Mouse (Mus musculus): Measurements from ENCODE around the gene Stxbp2. TPM values are rescaled to one million over a fixed set of nuclear protein-coding genes. Genes with fewer than 3 reads are reported as not detected.

Gene Stxbp2
- polyA plus RNA-seq, 1 experiment from 2014 or later, result 52.2 TPM

GRCm38 (mm10) chr8:3603439-3603838 is 27.3 kb upstream of the Stxbp2 start:
- H3K4me2 ChIP-seq, result no peak overlapping the region
- H3K27me3 ChIP-seq, result no peaks in the 10 kb centered on the region
- no peak overlapping the region for H3K9ac ChIP-seq
- 70% methylated on average over 13 of the region's 13 CpGs for WGBS (ENCODE audit: insufficient replicate concordance)
- H3K4me1 ChIP-seq (replicated peaks), result peaks cover 10% of the 10 kb centered on the region; the same call in 1 of the 2 replicates
- DNase-seq, result no peak
- H3K27ac ChIP-seq, result no peak overlapping the region
- no peaks in the 10 kb centered on the region for H3K9me3 ChIP-seq (replicated peaks)
- H3K36me3 ChIP-seq, result peaks cover 15% of the 10 kb centered on the region
- ATAC-seq (ENCODE audit: low read depth), result no peak
- H3K4me3 ChIP-seq (replicated peaks), result no peak overlapping the region

- no peak overlapping the region for H3K9ac ChIP-seq
- H3K9me3 ChIP-seq (replicated peaks), result no peaks in the 10 kb centered on the region
- DNase-seq (no peak), ATAC-seq (ENCODE audit: low read depth) (0 out of 2 replicates have a peak, but pooled peaks have one; percentile 23)
- no peak overlapping the region for H3K27ac ChIP-seq
- WGBS (ENCODE audit: insufficient replicate concordance), result 60% methylated on average over 16 of the region's 16 CpGs
- H3K36me3 ChIP-seq, result peaks cover 46% of the 10 kb centered on the region
- H3K4me2 ChIP-seq, result no peak overlapping the region
- no peaks in the 10 kb centered on the region for H3K27me3 ChIP-seq
- H3K4me1 ChIP-seq (replicated peaks), result peaks cover 7% of the 10 kb centered on the region; the same call in 1 of the 2 replicates
- H3K4me3 ChIP-seq (replicated peaks), result no peak overlapping the region
These were observed 24.2 kb upstream of the Stxbp2 start for GRCm38 (mm10) chr8:3606593-3606992.

GRCm38 (mm10) chr8:3607822-3608221 is 22.9 kb upstream of the Stxbp2 start:
- WGBS (ENCODE audit: insufficient replicate concordance), result 84% methylated on average over 7 of the region's 7 CpGs
- no peaks in the 10 kb centered on the region for H3K27me3 ChIP-seq
- ATAC-seq (ENCODE audit: low read depth), result no peak

GRCm38 (mm10) chr8:3609046-3609815 is 21.5 kb upstream of the Stxbp2 start:
- no peak overlapping the region for H3K4me3 ChIP-seq (replicated peaks)
- H3K4me1 ChIP-seq (replicated peaks), result peaks cover 7% of the 10 kb centered on the region; the same call in 1 of the 2 replicates
- H3K9me3 ChIP-seq (replicated peaks), result no peaks in the 10 kb centered on the region
- whole genome bisulfite sequencing (ENCODE audit: insufficient replicate concordance), result 82% methylated on average over 12 of the region's 12 CpGs
- no peak overlapping the region for H3K27ac ChIP-seq
- no peak overlapping the region for H3K4me2 ChIP-seq
- ATAC-seq (ENCODE audit: low read depth) (no peak), DNase-seq (no peak)
- H3K9ac ChIP-seq, result no peak overlapping the region
- H3K27me3 ChIP-seq, result no peaks in the 10 kb centered on the region
- H3K36me3 ChIP-seq, result peaks cover 69% of the 10 kb centered on the region

More at GRCm38 (mm10) chr8:3607822-3608221, 22.9 kb upstream of the Stxbp2 start:
- Histone ChIP-seq H3K4me1 (replicated peaks) (peaks cover 7% of the 10 kb centered on the region; the same call in 1 of the 2 replicates), H3K9ac (no peak overlapping the region), H3K36me3 (peaks cover 58% of the 10 kb centered on the region), H3K4me3 (replicated peaks) (no peak overlapping the region), H3K9me3 (replicated peaks) (no peaks in the 10 kb centered on the region), H3K4me2 (no peak overlapping the region), H3K27ac (no peak overlapping the region)
- DNase-seq, result no peak

- DNase-seq (no peak), ATAC-seq (ENCODE audit: low read depth) (no peak)
- H3K27ac ChIP-seq, result no peak overlapping the region
- no peak overlapping the region for H3K4me3 ChIP-seq (replicated peaks)
- H3K4me2 ChIP-seq, result no peak overlapping the region
- peaks cover 7% of the 10 kb centered on the region; the same call in 1 of the 2 replicates for H3K4me1 ChIP-seq (replicated peaks)
- H3K36me3 ChIP-seq, result peaks cover 74% of the 10 kb centered on the region
- 81% methylated on average over 6 of the region's 6 CpGs for WGBS (ENCODE audit: insufficient replicate concordance)
- no peaks in the 10 kb centered on the region for H3K9me3 ChIP-seq (replicated peaks)
- no peaks in the 10 kb centered on the region for H3K27me3 ChIP-seq
- no peak overlapping the region for H3K9ac ChIP-seq
These were observed 21.0 kb upstream of the Stxbp2 start for GRCm38 (mm10) chr8:3609816-3610150.

DNA sequence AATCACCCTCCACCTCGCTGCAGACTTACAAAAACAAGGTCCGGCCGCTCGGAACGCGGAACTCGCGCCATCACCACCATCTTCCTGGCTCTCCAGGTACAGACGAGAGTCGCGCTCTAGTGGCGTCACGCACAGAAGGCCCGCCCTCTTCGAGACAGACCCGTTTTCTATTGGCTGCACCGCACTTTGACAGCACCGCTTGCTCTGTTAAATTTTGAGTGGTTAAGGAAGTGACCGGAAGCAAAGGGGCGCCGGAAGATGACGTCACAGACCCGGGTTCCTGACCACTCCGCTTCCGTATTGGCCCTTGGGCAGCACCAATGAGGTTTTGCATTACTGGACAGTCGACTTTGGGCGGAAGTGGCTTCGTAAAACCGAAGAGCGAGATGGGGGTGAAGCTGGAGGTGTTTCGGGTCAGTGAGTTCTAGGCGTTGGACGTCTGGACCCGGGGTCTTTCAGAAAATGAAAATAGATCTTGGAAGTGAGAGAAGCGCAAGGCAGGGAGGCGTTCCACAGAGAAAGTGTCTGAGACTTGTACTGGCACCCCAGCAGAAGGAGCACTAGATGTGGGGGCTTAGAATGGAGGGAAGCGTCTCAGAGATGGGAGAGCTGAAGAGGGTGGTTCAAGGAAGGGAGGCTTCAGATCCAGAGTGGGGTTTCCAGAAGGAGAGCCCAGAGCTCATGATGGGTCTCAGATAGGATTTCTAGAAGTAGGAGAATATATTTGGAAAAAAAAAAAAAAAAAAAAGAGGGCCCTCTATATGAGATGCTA is 9.4 kb upstream of the Stxbp2 start, which contains the start of the genes Xab2 and Pet100:
Gene Xab2, minus strand, starts transcription at position 118 of the 772 bp plus-strand sequence.
Gene Pet100, plus strand, starts transcription at position 350 of the 772 bp plus-strand sequence.
- H3K9me3 ChIP-seq (replicated peaks), result no peaks in the 10 kb centered on the region
- H3K27ac ChIP-seq, result peak within 1 kb of the TSS; percentile 53
- peaks cover 32% of the 10 kb centered on the region for H3K4me1 ChIP-seq (replicated peaks)
- H3K4me3 ChIP-seq (replicated peaks), result peak within 1 kb of the TSS; percentile 95
- H3K4me2 ChIP-seq, result peak within 1 kb of the TSS; percentile 88
- no peaks in the 10 kb centered on the region for H3K27me3 ChIP-seq
- H3K36me3 ChIP-seq, result peaks cover 32% of the 10 kb centered on the region
- peak; percentile 97 for ATAC-seq (ENCODE audit: low read depth)
- under 1% methylated on average over 37 of the region's 37 CpGs for WGBS (ENCODE audit: insufficient replicate concordance)
- H3K9ac ChIP-seq, result peak within 1 kb of the TSS; percentile 86
- DNase-seq, result peak; percentile 99

- WGBS (ENCODE audit: insufficient replicate concordance), result 59% methylated on average over 8 of the region's 8 CpGs
- peak overlapping the region; percentile 83 for H3K9ac ChIP-seq
These were observed 8.6 kb upstream of the Stxbp2 start for GRCm38 (mm10) chr8:3622119-3622518.

DNA sequence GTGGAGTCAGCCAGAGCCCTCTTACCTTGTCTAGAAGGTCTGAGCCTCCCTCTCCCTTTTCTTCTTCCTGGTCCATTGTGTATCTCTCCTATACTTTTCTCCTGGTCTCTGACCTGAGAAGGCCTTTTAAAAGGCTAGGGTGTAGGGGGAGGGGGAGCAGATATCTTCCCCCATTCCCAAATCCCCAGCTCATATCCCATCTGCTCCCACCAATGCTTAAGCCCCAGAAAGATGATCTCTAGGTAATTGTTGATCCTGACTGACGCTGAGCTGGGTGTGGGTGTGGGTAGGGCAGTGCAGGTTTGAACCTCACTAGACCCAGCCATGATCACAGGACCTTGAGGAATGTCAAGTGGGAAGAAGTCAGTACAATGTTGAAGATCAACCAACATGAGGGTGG is 5.3 kb upstream of the Stxbp2 start, which contains the start of gene Pcp2:
Gene Pcp2, minus strand, starts transcription at position 101 of the 400 bp plus-strand sequence.
- no peak within 1 kb of the TSS for H3K4me2 ChIP-seq
- WGBS (ENCODE audit: insufficient replicate concordance), result 54% methylated on average over 1 of the region's 1 CpGs
- H3K9ac ChIP-seq, result no peak within 1 kb of the TSS
- H3K27me3 ChIP-seq, result 0 out of 2 replicates have a peak, but pooled peaks cover 8% of the 10 kb centered on the region
- no peak within 1 kb of the TSS for H3K4me3 ChIP-seq (replicated peaks)
- peaks cover 8% of the 10 kb centered on the region; the same call in 1 of the 2 replicates for H3K36me3 ChIP-seq
- no peak within 1 kb of the TSS for H3K27ac ChIP-seq
- DNase-seq (no peak), ATAC-seq (ENCODE audit: low read depth) (no peak)
- no peaks in the 10 kb centered on the region for H3K9me3 ChIP-seq (replicated peaks)
- peaks cover 16% of the 10 kb centered on the region for H3K4me1 ChIP-seq (replicated peaks)

More at GRCm38 (mm10) chr8:3622119-3622518, 8.6 kb upstream of the Stxbp2 start:
- Histone ChIP-seq H3K4me2 (peak overlapping the region; percentile 80), H3K9me3 (replicated peaks) (no peaks in the 10 kb centered on the region), H3K4me1 (replicated peaks) (peaks cover 32% of the 10 kb centered on the region), H3K27ac (no peak overlapping the region), H3K36me3 (peaks cover 25% of the 10 kb centered on the region), H3K27me3 (no peaks in the 10 kb centered on the region), H3K4me3 (replicated peaks) (peak overlapping the region; percentile 95)
- no peak for DNase-seq
- no peak for ATAC-seq (ENCODE audit: low read depth)

DNA sequence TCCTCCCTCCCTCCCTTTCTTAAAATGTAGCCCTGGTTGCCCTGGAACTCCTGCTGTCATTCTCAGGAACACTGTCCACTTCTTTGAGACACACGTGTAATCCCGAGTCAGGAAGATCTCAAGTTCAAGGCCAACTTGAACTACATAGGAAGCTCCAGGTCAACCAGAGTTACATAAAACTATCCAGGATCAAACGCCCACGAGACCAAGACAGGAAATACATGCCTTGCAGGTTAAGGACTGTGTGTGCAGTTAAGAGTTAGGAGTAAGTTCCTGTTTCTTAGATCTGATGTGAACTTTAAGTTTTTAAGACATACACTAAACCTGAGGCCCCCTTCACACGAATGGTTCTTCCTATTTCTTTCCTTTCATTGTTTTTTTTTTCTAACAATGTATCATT is 3.8 kb upstream of the Stxbp2 start:
- Histone ChIP-seq H3K4me2 (no peak overlapping the region), H3K27ac (no peak overlapping the region), H3K27me3 (0 out of 2 replicates have a peak, but pooled peaks cover 8% of the 10 kb centered on the region), H3K4me3 (replicated peaks) (no peak overlapping the region), H3K9ac (no peak overlapping the region), H3K4me1 (replicated peaks) (peaks cover 24% of the 10 kb centered on the region), H3K36me3 (peaks cover 8% of the 10 kb centered on the region; the same call in 1 of the 2 replicates), H3K9me3 (replicated peaks) (no peaks in the 10 kb centered on the region)
- no peak for DNase-seq
- 22% methylated on average over 5 of the region's 5 CpGs for WGBS (ENCODE audit: insufficient replicate concordance)
- ATAC-seq (ENCODE audit: low read depth), result no peak

GRCm38 (mm10) chr8:3628014-3628413 is 2.7 kb upstream of the Stxbp2 start:
- Histone ChIP-seq H3K4me1 (replicated peaks) (peaks cover 24% of the 10 kb centered on the region), H3K4me2 (no peak overlapping the region), H3K27me3 (0 out of 2 replicates have a peak, but pooled peaks cover 8% of the 10 kb centered on the region), H3K9me3 (replicated peaks) (no peaks in the 10 kb centered on the region), H3K9ac (no peak overlapping the region), H3K27ac (no peak overlapping the region), H3K36me3 (peaks cover 9% of the 10 kb centered on the region), H3K4me3 (replicated peaks) (no peak overlapping the region)
- WGBS (ENCODE audit: insufficient replicate concordance), result 42% methylated on average over 5 of the region's 5 CpGs
- ATAC-seq (ENCODE audit: low read depth) (no peak), DNase-seq (peak; percentile 15)

DNA sequence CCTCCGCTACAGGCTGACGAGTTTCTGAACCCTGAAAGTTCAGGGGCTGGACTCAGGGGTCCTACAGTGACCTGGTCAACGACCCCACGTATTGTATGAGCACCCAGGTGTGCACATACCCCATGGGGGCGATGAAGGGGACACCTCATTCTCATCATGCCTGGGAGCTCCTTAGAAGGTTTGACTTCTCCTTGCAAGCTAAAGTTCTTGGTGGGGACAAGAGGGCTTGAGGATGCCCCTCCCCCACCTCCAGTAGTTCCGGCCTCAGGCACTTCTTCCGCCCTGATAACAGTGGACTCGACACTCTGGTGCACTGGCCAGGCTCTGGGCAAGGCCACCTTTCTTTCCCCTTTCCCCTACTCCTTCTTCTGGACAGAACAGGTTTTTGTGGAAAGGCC is 722 bp downstream of the Stxbp2 start:
- Histone ChIP-seq H3K9me3 (replicated peaks) (no peaks in the 10 kb centered on the region), H3K4me1 (replicated peaks) (peaks cover 24% of the 10 kb centered on the region), H3K9ac (peak overlapping the region; percentile 84), H3K27me3 (0 out of 2 replicates have a peak, but pooled peaks cover 8% of the 10 kb centered on the region), H3K27ac (peak overlapping the region; percentile 71), H3K4me2 (peak overlapping the region; percentile 90), H3K4me3 (replicated peaks) (peak overlapping the region; percentile 80), H3K36me3 (peaks cover 37% of the 10 kb centered on the region)
- 5% methylated on average over 8 of the region's 8 CpGs for WGBS (ENCODE audit: insufficient replicate concordance)
- peak; percentile 61 for ATAC-seq (ENCODE audit: low read depth)
- peak; percentile 54 for DNase-seq

All from liver, embryonic 13.5 days (tissue).